Mouse (Mus musculus) ES-E14 (cell line): ENCODE results near the gene Rps6kb1.

Experiments used
- CHD2 ChIP-seq: IDR thresholded peaks from 2 replicates; pipeline ENCODE4 v1.6.1; 2014; ENCODE audit warnings: mild to moderate bottlenecking, low read depth, low read length, inconsistent platforms
- HCFC1 ChIP-seq: IDR thresholded peaks from 2 replicates; pipeline ENCODE4 v1.6.1; 2012; ENCODE audit warnings: low read length, inconsistent platforms, borderline replicate concordance; ENCODE audit not compliant: insufficient read depth
- MAFK ChIP-seq: IDR thresholded peaks from 2 replicates; pipeline ENCODE4 v1.6.1; 2014; ENCODE audit warnings: mild to moderate bottlenecking, low read depth, low read length, inconsistent platforms; ENCODE audit not compliant: insufficient read depth

- no peak for TF ChIP-seq HCFC1
- no peak for TF ChIP-seq MAFK
- TF ChIP-seq CHD2 = no peak
These were observed 951 bp upstream of the Rps6kb1 start for GRCm38 (mm10) chr11:86545556-86545955.
